Mouse (Mus musculus) testis, adult 2 months (tissue): Measurements from ENCODE around the gene Sergef.

Experiments used
- CTCF ChIP-seq: fragments of 200-500 bp; IDR thresholded peaks from 2 replicates; pipeline ENCODE4 v1.5.1; 2012; ENCODE audit warnings: low read depth, mild to moderate bottlenecking, inconsistent platforms, low read length, moderate library complexity; ENCODE audit not compliant: control insufficient read depth, insufficient read depth, insufficient replicate concordance
- POLR2A ChIP-seq: fragments of 200-500 bp; IDR thresholded peaks from 2 replicates; pipeline ENCODE4 v1.6.1; 2012; ENCODE audit warnings: low read depth, mild to moderate bottlenecking, inconsistent platforms, low read length, moderate library complexity; ENCODE audit not compliant: control insufficient read depth

DNA sequence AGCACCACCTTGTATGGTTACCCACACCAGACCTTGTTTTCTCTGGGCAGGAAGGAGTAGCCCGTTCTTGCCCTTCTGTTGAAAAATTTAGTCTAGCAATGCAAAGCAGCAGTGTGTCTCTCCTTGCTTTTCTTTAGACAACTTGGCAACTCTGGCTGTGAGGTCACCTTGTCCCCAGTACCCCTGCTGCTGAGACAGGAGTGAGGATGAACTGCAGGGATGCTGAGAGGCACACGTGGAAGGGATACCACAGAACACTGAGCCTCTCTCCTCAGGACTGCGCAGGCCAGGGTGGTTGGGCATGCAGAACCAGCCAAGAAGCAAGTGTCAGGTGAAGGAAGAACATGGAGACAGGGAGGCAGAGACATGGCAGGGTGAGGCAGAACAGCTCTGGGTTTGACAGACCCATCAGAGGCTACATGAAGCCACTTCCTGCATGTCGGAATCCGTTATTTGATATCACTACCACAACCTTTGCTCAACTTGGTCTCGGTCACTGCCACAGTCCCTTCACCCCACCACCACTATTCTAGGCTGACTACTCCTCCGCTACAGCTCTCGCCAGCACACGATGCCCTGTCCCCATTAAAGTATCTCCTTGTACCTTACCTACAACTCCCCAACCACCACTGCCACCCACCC lies 103.0 kb downstream of the Sergef start:
- no peak for TF ChIP-seq CTCF
- no peak for TF ChIP-seq POLR2A
